Mouse (Mus musculus): ENCODE results near the gene Klf3. TPM values are rescaled to one million over a fixed set of nuclear protein-coding genes. Genes with fewer than 3 reads are reported as not detected.

Gene Klf3
- polyA plus RNA-seq, 1 experiment, result 4.9 TPM

DNA sequence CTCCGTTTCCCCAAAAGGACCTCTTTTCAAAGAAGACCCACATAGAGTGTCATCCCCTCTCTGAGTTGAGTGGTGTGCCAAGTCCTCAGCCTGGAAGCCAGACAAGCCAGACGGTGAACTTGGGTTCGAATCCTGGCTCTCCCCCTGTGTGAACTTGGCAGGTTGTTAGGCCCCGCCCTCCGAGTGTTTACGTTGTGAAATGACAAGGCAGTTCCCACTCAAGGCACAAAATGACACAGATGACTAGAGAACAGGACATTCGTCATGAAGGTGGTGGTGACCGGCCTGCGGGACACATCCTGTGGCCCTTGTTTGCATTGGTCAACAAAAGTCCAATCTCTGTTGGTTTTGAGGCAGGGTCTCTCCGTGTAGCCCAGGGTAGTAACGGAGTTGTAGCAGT, 6.7 kb downstream of the Klf3 start:
- H3K4me3 ChIP-seq (ENCODE audit: control insufficient read depth, low read depth, low read length), result no peak overlapping the region
- TF ChIP-seq CTCF (IDR thresholded peaks at IDR 0.05; ENCODE audit: control insufficient read depth, insufficient read depth, insufficient replicate concordance, low read depth, low read length), result no peak
- no peak for TF ChIP-seq POLR2A (IDR thresholded peaks at IDR 0.05; ENCODE audit: control insufficient read depth, low read depth, low read length)
- no peaks in the 10 kb centered on the region for H3K36me3 ChIP-seq (ENCODE audit: control insufficient read depth, insufficient read depth, low read length)
- H3K4me1 ChIP-seq (ENCODE audit: control insufficient read depth, insufficient read depth, low read length), result peaks cover 15% of the 10 kb centered on the region
- no peaks in the 10 kb centered on the region for H3K27me3 ChIP-seq (ENCODE audit: control insufficient read depth, insufficient read depth, low read length)
- H3K27ac ChIP-seq (ENCODE audit: control insufficient read depth, insufficient read depth, low read depth, low read length), result no peak overlapping the region

DNA sequence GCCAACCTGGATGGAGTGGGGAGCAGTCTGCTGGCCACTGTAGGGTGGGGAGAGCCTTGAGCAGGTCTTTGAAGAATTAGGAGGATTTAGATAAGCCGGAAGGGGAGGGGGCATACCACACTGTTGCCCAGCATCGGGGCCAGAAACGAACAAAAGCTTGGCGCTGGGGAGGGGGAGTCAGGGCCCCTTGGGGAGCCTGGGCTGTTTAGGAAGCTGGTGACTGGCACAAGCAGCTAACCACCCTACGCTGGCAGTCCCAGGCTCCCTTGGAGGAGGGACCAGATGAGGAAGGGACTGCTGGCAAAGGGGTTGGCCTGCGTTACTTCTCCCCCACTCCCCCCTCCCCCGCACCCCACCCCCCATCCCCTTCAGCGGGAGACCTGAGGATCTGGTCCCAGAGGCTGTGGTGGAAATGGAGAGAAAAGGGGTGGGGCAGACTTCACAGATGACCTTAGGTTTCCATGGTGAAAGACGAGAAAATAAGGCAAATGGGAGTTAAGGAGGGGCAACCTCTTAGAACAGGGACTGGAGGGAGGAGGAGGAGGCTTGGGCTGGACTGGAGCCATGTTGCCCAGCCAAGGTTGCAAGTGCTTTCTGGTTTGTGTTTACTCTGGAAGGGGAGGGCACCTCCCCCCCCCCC, 7.8 kb downstream of the Klf3 start:
- H3K4me1 ChIP-seq (ENCODE audit: control insufficient read depth, insufficient read depth, low read length), result peaks cover 15% of the 10 kb centered on the region
- no peaks in the 10 kb centered on the region for H3K36me3 ChIP-seq (ENCODE audit: control insufficient read depth, insufficient read depth, low read length)

DNA sequence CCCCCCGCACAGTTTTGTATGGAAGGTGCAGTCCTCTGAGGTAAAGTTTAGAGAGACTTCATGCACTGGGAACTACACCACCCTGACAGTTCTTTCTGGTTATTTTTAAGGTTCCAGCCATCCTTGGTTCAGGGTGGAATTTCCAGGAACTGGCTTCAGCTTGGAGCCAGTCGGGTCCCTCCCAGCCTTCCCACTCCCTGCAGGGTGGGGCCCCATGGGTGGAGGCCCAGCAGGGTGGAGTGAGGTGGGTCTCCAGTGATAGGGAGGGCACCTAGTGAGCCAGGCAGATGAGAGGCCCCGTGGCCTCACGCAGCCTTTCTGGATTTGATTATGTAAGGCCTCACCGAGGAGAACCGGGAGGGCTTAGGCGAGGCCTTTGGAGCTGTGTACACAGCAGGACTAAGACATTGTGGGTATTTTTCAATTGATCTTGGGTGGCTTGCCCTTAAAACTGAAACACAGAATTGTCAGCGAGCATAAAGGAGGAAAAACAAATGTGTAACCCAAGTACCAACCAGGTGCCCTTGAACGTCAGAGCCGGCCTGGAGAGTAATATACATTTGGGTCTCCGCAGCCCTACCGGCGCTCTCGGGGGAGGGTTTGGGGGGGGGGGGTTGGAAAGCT, 8.4 kb downstream of the Klf3 start:
- Histone ChIP-seq H3K27ac (ENCODE audit: control insufficient read depth, insufficient read depth, low read depth, low read length) (peak overlapping the region; percentile 37), H3K4me3 (ENCODE audit: control insufficient read depth, low read depth, low read length) (no peak overlapping the region), H3K27me3 (ENCODE audit: control insufficient read depth, insufficient read depth, low read length) (no peaks in the 10 kb centered on the region), H3K4me1 (ENCODE audit: control insufficient read depth, insufficient read depth, low read length) (peaks cover 15% of the 10 kb centered on the region), H3K36me3 (ENCODE audit: control insufficient read depth, insufficient read depth, low read length) (no peaks in the 10 kb centered on the region)
- no peak for TF ChIP-seq POLR2A (IDR thresholded peaks at IDR 0.05; ENCODE audit: control insufficient read depth, low read depth, low read length)
- no peak for TF ChIP-seq CTCF (IDR thresholded peaks at IDR 0.05; ENCODE audit: control insufficient read depth, insufficient read depth, insufficient replicate concordance, low read depth, low read length)

More for the DNA sequence above, 7.8 kb downstream of the Klf3 start:
- H3K4me3 ChIP-seq (ENCODE audit: control insufficient read depth, low read depth, low read length), result no peak overlapping the region
- no peaks in the 10 kb centered on the region for H3K27me3 ChIP-seq (ENCODE audit: control insufficient read depth, insufficient read depth, low read length)
- peak overlapping the region; percentile 54 for H3K27ac ChIP-seq (ENCODE audit: control insufficient read depth, insufficient read depth, low read depth, low read length)
- TF ChIP-seq POLR2A (IDR thresholded peaks at IDR 0.05; ENCODE audit: control insufficient read depth, low read depth, low read length), result no peak
- TF ChIP-seq CTCF (IDR thresholded peaks at IDR 0.05; ENCODE audit: control insufficient read depth, insufficient read depth, insufficient replicate concordance, low read depth, low read length), result no peak

DNA sequence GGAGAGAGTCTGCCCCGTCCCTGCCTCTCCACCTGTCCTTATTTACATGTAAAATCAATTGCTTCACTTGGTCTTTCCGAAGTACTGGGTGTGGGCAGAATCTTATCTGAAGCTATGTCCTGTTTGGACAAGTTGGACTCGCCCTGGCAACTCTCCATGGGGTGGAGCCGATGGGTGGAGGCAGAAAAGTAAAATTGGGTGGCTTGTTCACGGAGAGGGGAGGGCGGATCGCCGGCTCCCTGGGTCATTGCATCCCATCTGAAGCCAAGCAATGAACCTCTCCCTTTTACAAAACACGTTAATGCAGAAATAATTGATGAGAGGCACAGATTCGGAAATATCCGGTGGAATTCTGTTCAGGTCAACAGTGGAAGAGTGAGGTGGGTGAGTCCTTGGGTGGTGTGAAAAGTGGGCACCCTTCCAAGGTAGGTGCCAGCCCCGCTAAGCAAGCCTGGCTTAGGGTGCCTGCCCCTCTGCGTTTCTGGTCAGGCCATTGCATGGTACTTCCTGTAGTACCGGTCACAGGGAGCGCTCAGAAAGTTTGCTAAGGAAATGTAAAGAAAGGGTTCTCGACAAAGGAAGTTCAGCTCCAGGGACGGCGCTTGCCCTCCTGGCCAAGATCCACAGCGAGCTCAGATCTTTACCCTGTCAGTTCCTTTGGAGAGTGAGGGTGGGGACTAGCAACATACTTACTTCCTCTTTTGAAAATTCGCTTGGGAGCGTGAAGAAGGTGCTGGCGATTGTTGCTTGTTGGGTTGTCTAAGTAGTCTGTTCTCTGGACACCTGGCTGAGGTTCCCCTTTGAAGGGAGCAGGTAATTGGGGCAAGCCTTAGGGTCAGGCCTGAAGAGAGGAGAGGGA, 9.2 kb downstream of the Klf3 start:
- Histone ChIP-seq H3K27ac (ENCODE audit: control insufficient read depth, insufficient read depth, low read depth, low read length) (peak overlapping the region; percentile 67), H3K36me3 (ENCODE audit: control insufficient read depth, insufficient read depth, low read length) (no peaks in the 10 kb centered on the region), H3K4me3 (ENCODE audit: control insufficient read depth, low read depth, low read length) (peak overlapping the region; percentile 20), H3K4me1 (ENCODE audit: control insufficient read depth, insufficient read depth, low read length) (peaks cover 15% of the 10 kb centered on the region), H3K27me3 (ENCODE audit: control insufficient read depth, insufficient read depth, low read length) (no peaks in the 10 kb centered on the region)
- no peak for TF ChIP-seq CTCF (IDR thresholded peaks at IDR 0.05; ENCODE audit: control insufficient read depth, insufficient read depth, insufficient replicate concordance, low read depth, low read length)
- peak; percentile 15; the same call in 1 of the 2 replicates for TF ChIP-seq POLR2A (IDR thresholded peaks at IDR 0.05; ENCODE audit: control insufficient read depth, low read depth, low read length)

DNA sequence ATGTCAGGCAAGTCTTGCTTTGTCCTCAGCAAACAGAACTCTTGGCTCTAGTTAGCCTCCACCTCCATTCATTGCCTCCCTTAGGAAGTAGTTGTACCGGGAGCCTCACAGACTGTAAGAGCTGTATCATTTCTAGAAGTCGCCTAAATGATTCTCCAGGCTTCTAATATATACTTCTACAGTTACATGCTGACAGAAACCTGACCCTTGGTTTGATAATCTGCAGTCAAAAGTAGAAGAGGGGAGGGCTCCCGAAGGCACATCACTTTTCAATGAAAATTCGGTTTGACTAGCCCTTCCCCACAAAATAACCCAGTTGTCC, 9.8 kb downstream of the Klf3 start:
- H3K36me3 ChIP-seq (ENCODE audit: control insufficient read depth, insufficient read depth, low read length), result no peaks in the 10 kb centered on the region
- TF ChIP-seq POLR2A (IDR thresholded peaks at IDR 0.05; ENCODE audit: control insufficient read depth, low read depth, low read length), result no peak
- TF ChIP-seq CTCF (IDR thresholded peaks at IDR 0.05; ENCODE audit: control insufficient read depth, insufficient read depth, insufficient replicate concordance, low read depth, low read length), result no peak
- H3K27ac ChIP-seq (ENCODE audit: control insufficient read depth, insufficient read depth, low read depth, low read length), result no peak overlapping the region
- H3K27me3 ChIP-seq (ENCODE audit: control insufficient read depth, insufficient read depth, low read length), result no peaks in the 10 kb centered on the region
- no peak overlapping the region; the same call in 1 of the 2 replicates for H3K4me3 ChIP-seq (ENCODE audit: control insufficient read depth, low read depth, low read length)
- peaks cover 15% of the 10 kb centered on the region for H3K4me1 ChIP-seq (ENCODE audit: control insufficient read depth, insufficient read depth, low read length)

DNA sequence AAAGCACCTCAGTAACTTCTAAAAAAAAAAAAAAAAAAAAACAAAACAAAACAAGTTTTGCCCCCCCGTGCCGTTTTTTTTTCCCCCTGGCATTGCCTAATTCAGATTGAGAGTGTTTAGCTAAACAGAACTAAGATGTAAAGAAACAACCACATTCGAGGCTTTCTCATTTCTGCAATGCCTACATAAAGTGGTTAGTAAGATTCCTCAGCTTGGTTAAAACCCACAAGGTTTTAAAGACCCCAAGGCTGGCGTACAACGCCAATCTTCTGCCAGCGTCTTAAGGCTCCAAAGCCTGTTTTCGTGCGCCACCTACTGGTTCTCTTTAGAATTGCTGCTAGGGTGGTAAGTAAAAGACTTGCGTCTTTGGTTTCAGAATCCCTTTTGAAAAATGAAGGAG, 10.2 kb downstream of the Klf3 start:
- H3K36me3 ChIP-seq (ENCODE audit: control insufficient read depth, insufficient read depth, low read length), result no peaks in the 10 kb centered on the region
- peak; percentile 64; the same call in 1 of the 2 replicates for TF ChIP-seq CTCF (IDR thresholded peaks at IDR 0.05; ENCODE audit: control insufficient read depth, insufficient read depth, insufficient replicate concordance, low read depth, low read length)
- no peak for TF ChIP-seq POLR2A (IDR thresholded peaks at IDR 0.05; ENCODE audit: control insufficient read depth, low read depth, low read length)
- H3K27ac ChIP-seq (ENCODE audit: control insufficient read depth, insufficient read depth, low read depth, low read length), result no peak overlapping the region
- peaks cover 15% of the 10 kb centered on the region for H3K4me1 ChIP-seq (ENCODE audit: control insufficient read depth, insufficient read depth, low read length)
- no peaks in the 10 kb centered on the region for H3K27me3 ChIP-seq (ENCODE audit: control insufficient read depth, insufficient read depth, low read length)
- H3K4me3 ChIP-seq (ENCODE audit: control insufficient read depth, low read depth, low read length), result no peak overlapping the region

DNA sequence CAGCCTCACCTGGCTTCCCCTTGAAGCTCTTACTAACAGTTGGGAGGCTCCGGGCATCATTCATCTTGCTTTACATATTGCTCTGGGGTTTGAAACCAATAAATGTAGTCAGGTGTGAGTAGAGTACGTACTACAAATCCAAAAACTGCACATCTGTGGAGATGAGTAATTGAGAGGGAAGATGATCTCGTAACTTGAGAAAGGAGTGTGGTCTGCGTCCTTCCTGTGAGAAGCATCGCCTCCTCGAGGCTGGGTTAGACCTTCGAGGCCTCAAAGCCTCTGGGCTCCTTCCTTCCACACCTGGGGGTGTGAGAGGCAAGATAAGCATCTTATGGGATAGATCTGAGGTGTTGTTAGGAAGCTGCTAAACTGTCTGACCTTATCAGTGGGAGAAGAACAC, 11.2 kb downstream of the Klf3 start:
- no peak overlapping the region for H3K4me3 ChIP-seq (ENCODE audit: control insufficient read depth, low read depth, low read length)
- no peak overlapping the region for H3K27ac ChIP-seq (ENCODE audit: control insufficient read depth, insufficient read depth, low read depth, low read length)
- TF ChIP-seq CTCF (IDR thresholded peaks at IDR 0.05; ENCODE audit: control insufficient read depth, insufficient read depth, insufficient replicate concordance, low read depth, low read length) (no peak), POLR2A (IDR thresholded peaks at IDR 0.05; ENCODE audit: control insufficient read depth, low read depth, low read length) (no peak)
- H3K36me3 ChIP-seq (ENCODE audit: control insufficient read depth, insufficient read depth, low read length), result no peaks in the 10 kb centered on the region
- H3K4me1 ChIP-seq (ENCODE audit: control insufficient read depth, insufficient read depth, low read length), result peaks cover 8% of the 10 kb centered on the region
- no peaks in the 10 kb centered on the region for H3K27me3 ChIP-seq (ENCODE audit: control insufficient read depth, insufficient read depth, low read length)
